Mouse (Mus musculus) heart, embryonic 14.5 days (tissue): ENCODE results near the gene Tmem179. TPM values are rescaled to one million over a fixed set of nuclear protein-coding genes. Genes with fewer than 3 reads are reported as not detected.

Source experiments
- ATAC-seq: fragments of 200-750 bp; cut with Nextera tagmentation; 2 replicates; pipeline ENCODE4 v1.8.0; 2017; ENCODE audit warnings: low read depth, moderate TSS enrichment; ENCODE audit not compliant: insufficient number of reproducible peaks, insufficient read depth, low FRiP score
- H3K27ac ChIP-seq, 2 experiments: fragments of 200-500 bp in 1 of 2; fragments of 300-500 bp in 1 of 2; sonication (generic) in 1 of 2; replicated peaks in 1 of 2; 2 replicates each; pipeline ENCODE4 v1.5.1; 2012 to 2014; ENCODE audit warnings: low read depth in 2 of 2, low read length in 2 of 2, control low read depth in 1 of 2, mild to moderate bottlenecking in 1 of 2, mixed read lengths in 1 of 2; ENCODE audit not compliant: control insufficient read depth in 1 of 2, insufficient read depth in 1 of 2
- H3K27me3 ChIP-seq: fragments of 300-500 bp; sonication (generic); 2 replicates; pipeline ENCODE4 v1.6.1; 2014; ENCODE audit warnings: mild to moderate bottlenecking, low read length, control low read depth; ENCODE audit not compliant: control insufficient read depth, insufficient read depth
- H3K36me3 ChIP-seq: fragments of 300-500 bp; sonication (generic); 2 replicates; pipeline ENCODE4 v1.6.1; 2014; ENCODE audit warnings: mild to moderate bottlenecking, control low read depth, low read length, mixed read lengths; ENCODE audit not compliant: control insufficient read depth, insufficient read depth
- H3K4me1 ChIP-seq, 2 experiments: fragments of 200-500 bp in 1 of 2; fragments of 300-500 bp in 1 of 2; sonication (generic) in 1 of 2; 2 replicates each; pipeline ENCODE4 v1.6.1; 2012 to 2014; ENCODE audit warnings: low read length in 2 of 2, control low read depth in 1 of 2, mixed read lengths in 1 of 2; ENCODE audit not compliant: control insufficient read depth in 2 of 2, insufficient read depth in 2 of 2
- H3K4me2 ChIP-seq: fragments of 300-500 bp; sonication (generic); 2 replicates; pipeline ENCODE4 v1.6.1; 2014; ENCODE audit warnings: mild to moderate bottlenecking, low read length
- H3K4me3 ChIP-seq, 2 experiments: fragments of 200-500 bp in 1 of 2; fragments of 300-500 bp in 1 of 2; sonication (generic) in 1 of 2; 2 replicates each; pipeline ENCODE4 v1.5.1; 2012 to 2014; ENCODE audit warnings: low read length in 2 of 2, mild to moderate bottlenecking in 2 of 2, control low read depth in 1 of 2, low read depth in 1 of 2, moderate library complexity in 1 of 2; ENCODE audit not compliant: control insufficient read depth in 1 of 2, insufficient read depth in 1 of 2
- H3K9ac ChIP-seq: fragments of 300-500 bp; sonication (generic); 2 replicates; pipeline ENCODE4 v1.6.1; 2014; ENCODE audit warnings: mild to moderate bottlenecking, low read length
- H3K9me3 ChIP-seq: fragments of 300-500 bp; sonication (generic); 2 replicates; pipeline ENCODE4 v1.6.1; 2016; ENCODE audit warnings: low read length, control low read depth; ENCODE audit not compliant: control insufficient read depth
- WGBS: fragments of 180-500 bp; shearing (Covaris S2); extraction: QIAGEN DNeasy Blood & Tissue Kit; methylation state at CpG from one replicate; pipeline ENCODE4 v1.1.7; 2014; 5-methylcytosine and 5-hydroxymethylcytosine counted together
- polyA plus RNA-seq: library from polyadenylated mRNA; unstranded; fragments of >200 nt; fragmentation: Nextera tagmentation; extraction: Ambion mirVana; gene quantifications from 2 replicates; pipeline ENCODE4 v1.2.1, GENCODE M21; 2014

Gene Tmem179
- polyA plus RNA-seq, result 0.40 and 0.54 TPM in 2 replicates

DNA sequence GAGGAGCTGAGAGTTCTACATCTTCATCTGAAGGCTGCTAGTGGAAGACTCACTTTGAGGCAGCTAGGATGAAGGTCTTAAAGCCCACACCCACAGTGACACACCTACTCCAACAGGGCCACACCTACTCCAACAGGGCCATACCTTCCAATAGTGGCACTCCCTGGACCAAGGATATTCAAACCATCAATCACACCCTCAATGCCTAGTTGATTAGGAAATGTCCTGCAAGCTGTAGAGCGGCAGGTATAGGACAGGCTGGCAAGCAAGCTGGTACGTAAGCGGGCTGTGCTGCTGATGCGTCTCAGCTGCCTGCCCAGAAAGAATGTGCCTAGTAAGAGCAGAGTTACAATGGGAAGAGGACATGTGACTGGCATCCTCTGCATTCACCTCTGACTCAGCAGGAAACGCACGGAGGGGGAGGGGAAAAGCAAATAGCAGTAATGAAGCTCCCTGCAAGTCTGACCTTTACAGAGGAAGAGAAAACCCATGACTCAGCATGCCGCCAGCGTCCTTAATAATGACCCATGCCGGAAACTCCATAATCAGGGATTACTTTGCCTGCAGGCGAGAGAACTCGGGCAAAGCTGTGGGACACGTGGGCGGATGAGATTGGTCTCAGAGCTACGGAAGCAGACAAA lies at the start of gene Tmem179:
Tmem179 (minus strand) TSS at position 51 of the 641 bp plus-strand sequence.
- peaks cover 26% of the 10 kb centered on the region for H3K27me3 ChIP-seq
- no peak within 1 kb of the TSS for H3K9ac ChIP-seq
- no peaks in the 10 kb centered on the region for H3K36me3 ChIP-seq
- peak within 1 kb of the TSS; percentile 12 to 35; a peak in 3 of 4 replicates for H3K27ac ChIP-seq
- 0 out of 2 replicates have a peak, but pooled peaks have one; percentile 61 for ATAC-seq
- 0 out of 2 replicates have a peak within 1 kb of the TSS, but pooled peaks have one; percentile 3 for H3K4me2 ChIP-seq
- no peaks in the 10 kb centered on the region for H3K9me3 ChIP-seq
- 19% methylated on average over 14 of the region's 14 CpGs for WGBS
- no peak within 1 kb of the TSS for H3K4me3 ChIP-seq
- H3K4me1 ChIP-seq, result peaks cover 21 to 23% of the 10 kb centered on the region in 2 experiments

DNA sequence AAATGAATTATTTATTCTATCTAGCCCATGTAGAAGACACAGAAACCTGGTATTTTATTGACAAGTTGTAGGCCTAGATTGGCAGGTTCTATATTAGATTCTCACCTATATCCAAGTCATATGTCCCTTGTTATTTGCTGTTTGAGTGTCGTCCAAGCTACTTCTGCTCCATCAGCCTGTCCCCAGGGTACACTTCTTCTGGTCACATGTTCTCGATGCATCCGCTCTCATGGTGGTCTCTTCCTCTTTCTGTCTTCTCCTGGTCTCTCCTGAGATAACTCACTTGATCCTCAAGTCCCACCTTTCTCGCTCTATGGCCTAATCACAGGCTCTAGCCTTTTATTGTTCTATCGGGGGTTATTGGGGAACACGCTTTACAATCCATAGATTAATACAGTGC lies 46.5 kb upstream of the Tmem179 start:
- H3K4me2 ChIP-seq, result no peak overlapping the region
- peaks cover 4% of the 10 kb centered on the region in 2 experiments; a peak in 2 of 4 replicates for H3K4me1 ChIP-seq
- no peaks in the 10 kb centered on the region for H3K36me3 ChIP-seq
- H3K27ac ChIP-seq, result no peak overlapping the region
- 88% methylated on average over 6 of the region's 6 CpGs for WGBS
- no peak overlapping the region for H3K9ac ChIP-seq
- H3K27me3 ChIP-seq, result no peaks in the 10 kb centered on the region
- H3K9me3 ChIP-seq, result no peaks in the 10 kb centered on the region
- no peak for ATAC-seq
- no peak overlapping the region for H3K4me3 ChIP-seq

DNA sequence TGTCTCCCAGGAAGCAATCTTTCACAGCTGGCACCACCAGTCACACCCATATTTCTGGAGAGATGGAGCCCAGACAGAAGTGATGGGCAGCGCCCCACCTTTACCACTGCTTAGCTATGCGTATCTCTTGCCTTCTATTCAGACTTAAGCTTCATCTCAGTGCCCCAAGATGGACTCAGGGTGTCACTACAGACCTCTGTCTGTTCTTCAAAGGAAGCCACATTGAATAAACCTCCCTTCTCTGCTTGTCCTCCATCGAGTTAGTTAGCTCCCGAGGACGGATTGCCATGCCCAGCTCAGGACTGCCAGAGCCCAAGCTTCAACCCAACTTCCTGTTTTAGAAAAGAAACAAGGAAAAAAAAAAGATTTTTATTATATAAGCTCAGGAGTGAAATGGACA lies 45.9 kb upstream of the Tmem179 start:
- H3K9me3 ChIP-seq, result no peaks in the 10 kb centered on the region
- no peaks in the 10 kb centered on the region for H3K36me3 ChIP-seq
- H3K9ac ChIP-seq, result no peak overlapping the region
- no peaks in the 10 kb centered on the region for H3K27me3 ChIP-seq
- no peak overlapping the region for H3K27ac ChIP-seq
- H3K4me3 ChIP-seq, result no peak overlapping the region
- ATAC-seq, result no peak
- H3K4me2 ChIP-seq, result no peak overlapping the region
- peaks cover 4% of the 10 kb centered on the region in 2 experiments; a peak in 2 of 4 replicates for H3K4me1 ChIP-seq
- 66% methylated on average over 5 of the region's 5 CpGs for WGBS

DNA sequence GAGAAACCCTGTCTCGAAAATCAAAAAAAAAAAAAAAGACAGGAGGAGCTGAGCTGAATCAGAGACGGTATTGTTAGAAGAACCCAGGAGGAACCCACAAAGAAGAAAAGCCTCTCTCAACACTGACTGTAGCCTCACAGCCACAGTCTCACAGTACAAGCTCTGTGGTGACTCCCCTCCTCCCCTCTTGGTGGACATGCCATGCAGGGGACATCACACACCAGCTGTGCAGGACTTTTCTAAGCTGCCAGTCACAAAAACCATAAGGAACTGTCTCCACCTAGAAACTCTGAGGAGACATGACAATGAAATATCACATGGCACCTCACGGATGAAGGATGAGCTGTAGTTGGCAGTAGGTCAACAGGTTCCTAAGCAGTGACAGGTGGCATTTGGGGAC lies 44.6 kb upstream of the Tmem179 start:
- WGBS, result 85% methylated on average over 3 of the region's 3 CpGs
- Histone ChIP-seq H3K27me3 (no peaks in the 10 kb centered on the region), H3K4me1 (peaks cover 4% of the 10 kb centered on the region in 2 experiments; a peak in 2 of 4 replicates), H3K4me2 (no peak overlapping the region), H3K36me3 (no peaks in the 10 kb centered on the region), H3K27ac (no peak overlapping the region), H3K4me3 (no peak overlapping the region), H3K9me3 (no peaks in the 10 kb centered on the region), H3K9ac (no peak overlapping the region)
- no peak for ATAC-seq

DNA sequence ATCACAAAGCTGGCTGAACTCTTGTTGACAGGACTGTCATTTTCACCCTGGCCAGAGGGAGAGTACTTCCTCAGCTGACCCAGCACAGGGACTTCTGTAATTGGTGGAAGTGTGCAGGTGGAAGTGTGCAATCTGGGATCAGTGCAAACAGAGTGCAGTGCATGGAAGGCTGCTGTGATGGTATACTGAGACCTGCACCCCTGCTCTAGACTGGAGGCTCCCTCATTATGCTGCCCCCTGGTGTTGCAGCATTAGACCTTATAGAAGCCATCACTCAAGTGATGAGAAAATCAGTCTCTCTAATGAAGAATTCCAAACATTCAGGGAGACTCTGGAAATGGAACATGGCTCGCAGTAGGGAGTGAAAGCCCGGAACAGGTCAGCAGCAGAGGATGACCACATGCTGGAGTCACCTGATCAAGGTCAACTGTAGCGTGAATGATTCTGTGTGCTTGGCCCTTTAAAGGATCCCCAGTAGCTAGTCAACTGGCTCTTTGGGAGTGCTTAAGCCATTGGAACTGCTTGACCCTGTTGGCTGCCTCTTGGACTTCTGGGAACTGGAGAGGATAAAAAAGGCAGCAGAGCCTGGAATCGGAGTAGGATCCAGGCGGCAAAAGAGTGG lies 43.7 kb upstream of the Tmem179 start:
- Histone ChIP-seq H3K36me3 (no peaks in the 10 kb centered on the region), H3K4me3 (no peak overlapping the region), H3K4me1 (peaks cover 4% of the 10 kb centered on the region in 2 experiments; a peak in 2 of 4 replicates), H3K9ac (no peak overlapping the region), H3K4me2 (no peak overlapping the region), H3K27ac (no peak overlapping the region), H3K9me3 (no peaks in the 10 kb centered on the region), H3K27me3 (no peaks in the 10 kb centered on the region)
- ATAC-seq, result no peak; the same call in 1 of the 2 replicates
- WGBS, result 19% methylated on average over 5 of the region's 5 CpGs

DNA sequence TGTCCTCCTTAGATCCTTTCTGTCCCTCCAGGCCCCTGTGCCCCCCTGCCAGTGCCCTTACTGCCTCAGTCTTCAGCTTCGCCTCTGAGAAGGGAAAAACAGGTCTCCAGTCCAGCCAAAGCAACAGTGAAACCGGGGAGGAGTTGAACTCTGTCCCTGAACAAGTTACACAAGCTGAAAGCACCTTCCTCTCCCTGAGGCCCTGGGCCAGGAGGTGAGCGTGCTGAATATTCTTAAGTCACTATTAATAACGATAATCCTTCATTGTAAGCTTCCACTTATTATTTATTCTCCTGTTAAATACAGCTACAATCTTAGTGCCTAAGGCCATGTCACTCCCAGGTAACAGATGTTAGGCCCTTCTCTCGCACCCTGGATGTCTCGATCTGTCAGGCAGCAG lies 43.1 kb upstream of the Tmem179 start:
- no peak overlapping the region for H3K27ac ChIP-seq
- H3K9me3 ChIP-seq, result no peaks in the 10 kb centered on the region
- no peak overlapping the region for H3K4me2 ChIP-seq
- no peaks in the 10 kb centered on the region for H3K27me3 ChIP-seq
- no peak overlapping the region for H3K4me3 ChIP-seq
- no peak for ATAC-seq
- 69% methylated on average over 6 of the region's 6 CpGs for WGBS
- H3K36me3 ChIP-seq, result no peaks in the 10 kb centered on the region
- peaks cover 4% of the 10 kb centered on the region in 2 experiments; a peak in 2 of 4 replicates for H3K4me1 ChIP-seq
- no peak overlapping the region for H3K9ac ChIP-seq

DNA sequence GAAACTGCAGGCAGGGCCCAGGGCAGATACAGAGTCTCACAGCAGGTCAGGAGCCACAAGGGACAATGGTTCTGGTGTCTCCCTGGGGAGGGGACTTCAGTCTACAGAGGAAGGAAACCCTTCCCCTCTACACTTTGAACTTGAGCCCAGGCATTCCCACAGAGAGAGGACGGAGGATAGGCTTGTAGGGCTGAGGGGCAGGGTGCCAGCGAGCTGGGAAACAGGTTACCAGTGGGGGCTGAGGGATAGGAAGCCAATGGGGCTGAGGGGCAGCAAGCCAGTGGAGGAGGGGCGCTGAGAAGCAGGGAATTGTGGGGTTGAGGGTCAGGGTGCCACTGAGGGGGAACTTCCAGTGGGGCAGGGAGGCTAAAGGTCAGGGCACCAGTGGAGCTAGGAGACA lies 42.7 kb upstream of the Tmem179 start:
- no peak overlapping the region for H3K4me2 ChIP-seq
- no peaks in the 10 kb centered on the region for H3K27me3 ChIP-seq
- H3K4me1 ChIP-seq, result peaks cover 4% of the 10 kb centered on the region in 2 experiments; a peak in 2 of 4 replicates
- WGBS, result 67% methylated on average over 3 of the region's 3 CpGs
- no peak overlapping the region for H3K4me3 ChIP-seq
- H3K9me3 ChIP-seq, result no peaks in the 10 kb centered on the region
- no peak for ATAC-seq
- no peak overlapping the region for H3K9ac ChIP-seq
- no peaks in the 10 kb centered on the region for H3K36me3 ChIP-seq
- no peak overlapping the region for H3K27ac ChIP-seq
